15 mouse cellular contexts compared by ENCODE assay signal in the genomic region with DNA sequence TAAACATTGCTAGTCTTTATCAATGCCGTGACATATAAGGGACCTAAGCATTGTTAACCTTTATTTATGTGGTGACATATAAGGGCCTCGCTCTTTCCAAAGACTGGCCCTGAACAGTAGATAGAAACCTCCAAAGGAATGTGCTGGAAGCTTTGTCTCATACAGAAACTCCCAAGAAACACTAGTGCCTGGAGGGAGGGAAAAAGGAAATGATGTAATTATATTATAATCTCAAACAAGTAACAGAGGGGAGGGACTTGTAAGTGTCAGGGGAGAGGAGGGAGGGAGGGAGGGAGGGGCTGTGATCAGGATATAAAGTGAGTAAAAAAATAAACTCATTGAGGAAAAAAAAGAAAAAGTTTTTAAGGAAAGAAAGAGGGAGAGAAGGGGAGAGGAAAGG.
DNase-seq lines count a peak whose midpoint lies in the region; ATAC-seq and TF ChIP-seq lines count a peak whose summit lies in the region.
"Had no signal": no experiment of that assay in that cellular context is flagged by ENCODE, and none has a peak within 500 bp of the region (broad histone marks: within the 10 kb centered on the region; RNA-seq: fewer than 3 reads in every experiment).

No protein-coding gene starts in this region.

- 0 out of 2 replicates have a peak, but pooled peaks cover 4% of the 10 kb centered on the region for H3K36me3 ChIP-seq in heart, embryonic 14.5 days (ENCODE audit: control insufficient read depth, insufficient read depth, low read length)
- no peaks in the 10 kb centered on the region for H3K36me3 ChIP-seq in lung, embryonic 14.5 days (ENCODE audit: insufficient read depth)
- no peaks in the 10 kb centered on the region for H3K36me3 ChIP-seq in embryonic facial prominence, embryonic 10.5 days (replicated peaks)
- no peaks in the 10 kb centered on the region for H3K36me3 ChIP-seq in embryonic facial prominence, embryonic 14.5 days (ENCODE audit: control insufficient read depth, insufficient read depth, low read length)
- H3K36me3 ChIP-seq: liver, embryonic 12.5 days; midbrain, embryonic 12.5 days had no signal

- H3K4me3 ChIP-seq in heart, embryonic 14.5 days (ENCODE audit: control insufficient read depth in 1 of 2, insufficient read depth in 1 of 2, low read depth in 1 of 2, low read length in 2 of 2): no peak overlapping the region
- no peak overlapping the region for H3K4me3 ChIP-seq in lung, embryonic 14.5 days (ENCODE audit: low read depth, low read length)
- H3K4me3 ChIP-seq in embryonic facial prominence, embryonic 10.5 days: no peak overlapping the region
- no peak overlapping the region for H3K4me3 ChIP-seq in embryonic facial prominence, embryonic 14.5 days (ENCODE audit: low read depth, low read length)
- H3K4me3 ChIP-seq: liver, embryonic 12.5 days; midbrain, embryonic 12.5 days had no signal

- peak overlapping the region in 1 of 2 experiments; percentile 41; a peak in 1 of 4 replicates for H3K27ac ChIP-seq in heart, embryonic 14.5 days (replicated peaks in 1 of 2; ENCODE audit: control insufficient read depth in 1 of 2, insufficient read depth in 1 of 2, low read depth in 2 of 2, low read length in 2 of 2)
- no peak overlapping the region for H3K27ac ChIP-seq in lung, embryonic 14.5 days (ENCODE audit: low read depth)
- H3K27ac ChIP-seq in embryonic facial prominence, embryonic 10.5 days (replicated peaks): peak overlapping the region; percentile 75; the same call in 1 of the 2 replicates
- H3K27ac ChIP-seq in embryonic facial prominence, embryonic 14.5 days (replicated peaks; ENCODE audit: low read depth, low read length): no peak overlapping the region; the same call in 1 of the 2 replicates
- H3K27ac ChIP-seq: liver, embryonic 12.5 days had no signal

- H3K27me3 ChIP-seq in heart, embryonic 14.5 days (ENCODE audit: control insufficient read depth, insufficient read depth, low read length): no peaks in the 10 kb centered on the region
- no peaks in the 10 kb centered on the region for H3K27me3 ChIP-seq in lung, embryonic 14.5 days (ENCODE audit: insufficient read depth, low read length)
- no peaks in the 10 kb centered on the region for H3K27me3 ChIP-seq in embryonic facial prominence, embryonic 10.5 days (replicated peaks; ENCODE audit: low read depth, poor library complexity, severe bottlenecking)
- no peaks in the 10 kb centered on the region for H3K27me3 ChIP-seq in embryonic facial prominence, embryonic 14.5 days (replicated peaks; ENCODE audit: control insufficient read depth, insufficient read depth, low read length)
- H3K27me3 ChIP-seq: midbrain, embryonic 12.5 days had no signal

- TF ChIP-seq CTCF in lung, embryonic 14.5 days (IDR thresholded peaks at IDR 0.05; ENCODE audit: low read depth): no peak

- no peak for ATAC-seq in heart, embryonic 14.5 days (ENCODE audit: insufficient number of reproducible peaks, insufficient read depth, low FRiP score, low read depth)
- ATAC-seq in lung, embryonic 14.5 days (ENCODE audit: insufficient read depth): 0 out of 2 replicates have a peak, but pooled peaks have one; percentile 3
- no peak for ATAC-seq in embryonic facial prominence, embryonic 14.5 days (ENCODE audit: low read depth)
- ATAC-seq: hindbrain, embryonic 16.5 days; intestine, postnatal 0 days; liver, embryonic 12.5 days had no signal

- H3K9me3 ChIP-seq in heart, embryonic 14.5 days (ENCODE audit: control insufficient read depth, low read length): no peaks in the 10 kb centered on the region
- H3K9me3 ChIP-seq in lung, embryonic 14.5 days (ENCODE audit: low read depth, low read length): no peaks in the 10 kb centered on the region
- no peaks in the 10 kb centered on the region for H3K9me3 ChIP-seq in embryonic facial prominence, embryonic 10.5 days
- no peaks in the 10 kb centered on the region for H3K9me3 ChIP-seq in embryonic facial prominence, embryonic 14.5 days (ENCODE audit: control insufficient read depth, low read length)
- H3K9me3 ChIP-seq: liver, embryonic 12.5 days; midbrain, embryonic 12.5 days had no signal

- no peak for DNase-seq in heart, adult 11 months
- DNase-seq in lung, embryonic 14.5 days: no peak
- DNase-seq in lung, postnatal 10 days: no peak
- no peak for DNase-seq in embryonic facial prominence, embryonic 10.5 days (ENCODE audit: low spot score)
- no peak for DNase-seq in embryonic facial prominence, embryonic 14.5 days (ENCODE audit: low spot score)
- no peak for DNase-seq in frontal cortex, postnatal 14 days (ENCODE audit: low spot score in 2 of 2)
- DNase-seq: gastrocnemius, postnatal 36 days; kidney, postnatal 25 days; right cerebral cortex, adult 18-20 months; thymus, postnatal 4 days had no signal

- WGBS in heart, embryonic 14.5 days: 48% methylated on average over 2 of the region's 2 CpGs
- 58% methylated on average over 2 of the region's 2 CpGs for WGBS in lung, embryonic 14.5 days
- 81% methylated on average over 2 of the region's 2 CpGs for WGBS in embryonic facial prominence, embryonic 10.5 days
- 79% methylated on average over 2 of the region's 2 CpGs for WGBS in embryonic facial prominence, embryonic 14.5 days

- peaks cover 26 to 66% of the 10 kb centered on the region in 2 experiments for H3K4me1 ChIP-seq in heart, embryonic 14.5 days (ENCODE audit: control insufficient read depth in 2 of 2, insufficient read depth in 2 of 2, low read length in 2 of 2)
- H3K4me1 ChIP-seq in lung, embryonic 14.5 days (ENCODE audit: insufficient read depth): peaks cover 24% of the 10 kb centered on the region
- H3K4me1 ChIP-seq in embryonic facial prominence, embryonic 10.5 days: peaks cover 66% of the 10 kb centered on the region
- peaks cover 38% of the 10 kb centered on the region for H3K4me1 ChIP-seq in embryonic facial prominence, embryonic 14.5 days (ENCODE audit: control insufficient read depth, insufficient read depth, low read length)

- peak overlapping the region; percentile 34 for H3K9ac ChIP-seq in heart, embryonic 14.5 days (ENCODE audit: low read length)
- H3K9ac ChIP-seq in lung, embryonic 14.5 days: no peak overlapping the region
- no peak overlapping the region for H3K9ac ChIP-seq in embryonic facial prominence, embryonic 14.5 days (ENCODE audit: low read depth, low read length)
- H3K9ac ChIP-seq: liver, embryonic 12.5 days; midbrain, embryonic 12.5 days had no signal

- H3K4me2 ChIP-seq in heart, embryonic 14.5 days (ENCODE audit: low read length): peak overlapping the region; percentile 32
- H3K4me2 ChIP-seq in lung, embryonic 14.5 days: no peak overlapping the region
- 0 out of 2 replicates have a peak overlapping the region, but pooled peaks have one; percentile 15 for H3K4me2 ChIP-seq in embryonic facial prominence, embryonic 14.5 days (ENCODE audit: low read depth, low read length)
- H3K4me2 ChIP-seq: liver, embryonic 12.5 days; midbrain, embryonic 12.5 days had no signal
